Mouse (Mus musculus) spleen, postnatal 36 days (tissue): ENCODE results near the gene Dok7.

ENCODE experiments used
- DNase-seq, 2 experiments: peaks; one replicate each; pipeline ENCODE4 v3.0.0; 2022; ENCODE audit warnings: low spot score in 2 of 2, mixed read lengths in 1 of 2

Dok7 gene

DNA sequence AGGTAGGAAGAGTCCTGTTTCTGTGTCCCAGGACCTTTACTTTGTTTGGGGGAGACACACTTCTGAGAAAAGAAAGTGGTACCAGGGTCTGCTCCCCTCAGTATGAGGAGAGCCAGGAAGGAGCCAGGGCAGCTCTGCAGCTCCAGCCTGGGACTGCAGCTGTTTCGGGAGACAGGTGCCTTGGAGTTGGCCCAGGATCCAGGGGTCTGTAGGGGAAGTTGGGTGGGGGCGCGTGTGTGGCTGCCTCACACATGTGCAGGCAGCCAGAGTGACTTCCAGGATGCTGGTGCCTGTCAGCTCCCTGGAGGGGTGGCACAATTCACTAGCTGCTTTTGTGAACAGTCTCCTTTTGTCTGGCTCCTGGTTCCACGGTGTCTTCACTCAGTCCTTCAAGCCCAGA, 1.0 kb downstream of the Dok7 start:
- DNase-seq, result no peak

DNA sequence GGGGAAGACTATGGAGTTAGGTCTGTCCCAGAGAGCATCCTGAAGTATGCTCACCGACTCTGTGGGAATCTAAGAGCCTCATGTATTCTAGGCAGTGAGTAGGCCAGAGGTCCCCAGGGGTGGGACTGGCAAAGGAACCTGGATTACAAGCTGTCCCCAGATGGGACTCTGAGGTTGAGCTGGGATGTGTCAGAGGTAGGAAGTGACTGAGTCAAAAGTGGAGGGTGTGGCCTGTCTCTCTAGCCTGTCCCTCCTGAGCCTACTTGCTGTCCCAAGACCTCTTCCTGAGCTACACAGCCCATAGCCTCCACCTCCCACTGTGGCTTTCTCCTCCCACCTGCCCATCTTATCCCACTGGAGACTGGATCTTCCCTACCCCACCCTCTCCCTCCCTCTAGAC, 1.6 kb downstream of the Dok7 start:
- no peak for DNase-seq

DNA sequence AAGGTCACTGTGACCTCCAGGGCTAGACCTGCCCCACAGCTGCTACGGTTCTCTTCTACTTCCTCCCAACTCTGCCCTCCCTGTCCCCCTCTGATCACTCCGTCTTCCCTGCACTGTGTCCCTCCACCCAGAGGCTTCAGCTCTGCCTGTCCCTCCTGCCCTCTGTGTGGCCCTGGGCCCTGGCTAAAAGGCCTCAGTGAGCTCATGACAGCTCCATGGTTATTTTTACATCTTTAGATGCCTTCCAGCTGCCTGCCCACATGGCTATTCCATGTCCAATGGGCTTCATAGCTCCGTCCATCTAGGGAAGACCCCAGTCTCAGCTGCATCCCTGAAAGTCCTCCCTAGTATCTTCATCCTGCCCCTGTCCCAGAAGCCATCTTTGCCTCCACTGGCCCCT, 3.5 kb downstream of the Dok7 start:
- DNase-seq, result no peak

DNA sequence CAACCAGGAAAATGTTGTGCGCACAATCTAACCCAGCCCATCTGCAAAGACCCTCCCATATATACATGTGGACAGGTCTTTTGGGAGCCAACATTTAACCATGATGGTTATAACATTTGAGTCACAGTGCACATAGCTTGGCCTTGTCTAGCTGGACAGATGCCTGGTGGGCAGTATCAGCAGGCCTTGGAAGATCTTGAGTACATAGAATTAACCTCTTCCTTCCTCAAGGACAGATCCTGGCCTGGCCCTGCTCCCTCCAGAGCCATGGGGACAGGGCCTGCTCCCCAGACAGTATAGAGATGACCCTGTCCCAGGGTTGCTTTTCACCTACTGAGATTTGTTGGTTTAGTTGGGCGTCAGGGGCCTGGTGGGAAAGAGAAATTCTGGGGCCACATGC, 13.3 kb downstream of the Dok7 start:
- no peak for DNase-seq

DNA sequence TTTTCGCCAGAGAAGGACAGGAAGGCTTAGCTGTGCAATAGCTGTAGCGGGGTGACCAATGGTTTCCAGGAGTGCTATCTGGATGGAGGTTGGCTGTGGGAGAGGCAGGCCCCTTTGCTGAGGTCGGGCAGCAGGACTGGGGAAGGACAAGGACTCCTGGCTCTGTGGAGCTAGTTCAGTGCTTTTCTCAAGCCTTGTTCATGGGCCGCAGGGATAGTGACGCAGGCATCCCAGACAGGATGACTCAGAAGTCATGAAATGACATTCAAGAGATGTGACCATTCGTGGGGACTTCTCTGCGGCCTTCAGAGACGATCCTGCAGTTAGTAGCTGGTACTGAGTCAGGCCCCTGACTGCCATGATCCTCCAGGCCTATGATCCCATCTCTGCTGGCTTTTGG, 13.7 kb downstream of the Dok7 start:
- no peak for DNase-seq

DNA sequence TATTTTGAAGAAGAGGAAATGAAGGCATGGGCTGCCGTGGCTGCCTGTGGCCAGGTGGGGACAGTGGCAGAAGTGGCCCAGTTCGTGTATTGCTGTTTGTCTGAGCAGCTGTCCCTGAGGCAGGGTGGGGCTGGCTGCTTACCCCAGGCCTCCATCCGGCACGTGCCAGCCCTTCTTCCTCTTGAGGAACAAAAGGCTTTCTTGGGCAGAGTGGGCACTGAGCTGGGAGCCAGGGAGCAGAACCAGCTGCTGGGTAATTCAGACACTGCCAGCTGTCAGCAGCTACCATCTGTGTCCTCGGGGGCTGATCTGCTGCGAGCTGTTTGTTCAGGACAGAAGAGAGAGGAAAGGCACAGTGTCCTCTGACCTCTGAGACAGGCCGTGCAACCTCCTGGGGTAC, 14.4 kb downstream of the Dok7 start:
- no peak for DNase-seq

DNA sequence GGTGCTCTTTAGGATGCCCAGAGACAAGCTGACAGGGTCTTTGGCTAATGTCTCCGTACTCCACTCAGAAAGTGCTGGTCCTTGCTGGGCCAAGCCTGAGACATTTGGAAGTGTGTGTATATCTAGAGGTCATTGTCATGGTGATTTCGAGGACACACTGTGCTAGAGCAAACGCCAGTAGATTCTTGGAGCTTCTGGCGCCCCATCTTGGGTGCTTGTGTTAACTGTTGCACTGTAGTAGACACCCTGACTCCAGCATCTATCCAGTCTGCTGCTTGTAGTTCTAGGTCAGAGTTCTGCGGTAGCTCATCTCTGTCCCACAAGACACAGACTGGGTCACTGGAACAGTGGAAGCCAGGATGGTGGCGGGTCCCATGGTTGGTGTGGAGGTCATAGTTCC, 15.3 kb downstream of the Dok7 start:
- no peak for DNase-seq

DNA sequence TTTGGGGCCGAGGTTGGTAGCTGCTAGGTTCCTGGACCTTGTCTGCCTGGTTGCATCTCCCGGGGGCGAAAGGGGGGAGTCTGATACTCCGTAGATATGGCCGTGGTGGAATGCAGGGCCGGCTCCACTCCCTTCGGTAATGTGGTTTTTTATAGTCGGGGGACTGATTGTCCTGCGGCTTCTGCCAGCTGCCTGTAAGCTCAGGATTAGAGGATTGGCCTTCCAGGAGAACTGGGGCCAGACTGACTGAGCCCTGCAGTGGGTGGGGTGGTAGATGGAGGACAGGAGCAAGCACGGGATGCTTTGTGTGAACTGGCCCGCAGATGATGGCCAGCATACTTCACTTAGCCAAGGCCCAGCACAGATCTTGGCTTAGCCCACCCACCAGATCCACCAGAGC, 16.7 kb downstream of the Dok7 start:
- DNase-seq, result no peak

DNA sequence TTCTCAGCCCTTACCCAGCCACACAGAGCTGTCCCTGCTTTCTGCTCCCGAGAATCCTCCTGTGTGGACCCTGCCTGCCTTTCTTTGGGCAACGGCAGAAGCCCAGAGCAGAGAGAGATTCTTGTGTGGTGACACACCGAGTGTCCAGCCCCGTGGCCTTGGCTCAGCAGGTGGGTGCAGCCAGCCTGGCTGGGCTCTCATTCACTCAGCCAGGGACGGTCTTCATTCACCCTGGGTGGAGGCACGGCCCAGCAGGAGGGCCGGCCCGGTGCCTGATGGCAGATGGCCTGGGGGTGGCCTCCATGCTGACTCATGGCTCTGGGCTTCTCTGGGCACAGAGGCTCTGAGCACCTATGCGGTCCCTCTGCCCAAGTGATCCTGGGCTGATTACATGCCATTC, 17.4 kb downstream of the Dok7 start:
- no peak for DNase-seq

DNA sequence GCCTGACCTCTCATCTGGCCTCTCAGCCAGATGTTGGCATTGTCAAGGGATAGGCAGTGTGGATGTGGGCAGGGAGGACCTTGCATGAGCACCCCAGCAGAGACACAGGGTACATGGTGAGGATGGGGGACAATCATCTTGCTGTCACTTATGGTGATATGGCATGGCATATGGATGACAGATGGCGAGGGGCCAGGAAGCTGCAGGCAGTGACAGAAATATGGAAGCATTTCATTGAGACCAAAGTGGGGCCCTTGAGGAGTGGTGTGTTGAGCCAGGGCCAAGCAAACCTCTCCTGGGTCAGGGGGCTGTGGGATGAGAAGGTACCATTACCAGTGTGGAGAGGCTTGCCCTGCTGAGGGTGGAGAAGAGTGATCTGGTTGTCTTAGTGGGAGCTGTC, 19.8 kb downstream of the Dok7 start:
- no peak for DNase-seq

DNA sequence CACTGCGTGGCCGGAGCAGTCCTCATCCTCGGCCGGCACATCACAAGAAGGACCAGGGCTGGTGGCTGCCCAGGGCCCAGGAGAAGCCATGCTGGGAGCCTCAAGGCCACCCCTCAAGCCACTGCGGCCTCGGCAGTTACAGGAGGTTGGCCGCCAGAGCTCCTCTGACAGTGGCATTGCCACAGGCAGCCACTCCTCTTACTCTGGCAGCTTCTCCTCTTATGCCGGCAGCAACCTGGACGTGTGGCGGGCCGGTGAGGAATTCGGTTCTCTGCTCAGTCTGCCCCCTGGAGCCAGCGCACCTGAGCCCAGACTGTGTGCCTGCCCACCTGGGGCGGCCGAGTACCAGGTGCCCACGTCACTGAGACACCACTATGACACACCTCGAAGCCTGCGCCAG, 22.5 kb downstream of the Dok7 start:
- no peak for DNase-seq

DNA sequence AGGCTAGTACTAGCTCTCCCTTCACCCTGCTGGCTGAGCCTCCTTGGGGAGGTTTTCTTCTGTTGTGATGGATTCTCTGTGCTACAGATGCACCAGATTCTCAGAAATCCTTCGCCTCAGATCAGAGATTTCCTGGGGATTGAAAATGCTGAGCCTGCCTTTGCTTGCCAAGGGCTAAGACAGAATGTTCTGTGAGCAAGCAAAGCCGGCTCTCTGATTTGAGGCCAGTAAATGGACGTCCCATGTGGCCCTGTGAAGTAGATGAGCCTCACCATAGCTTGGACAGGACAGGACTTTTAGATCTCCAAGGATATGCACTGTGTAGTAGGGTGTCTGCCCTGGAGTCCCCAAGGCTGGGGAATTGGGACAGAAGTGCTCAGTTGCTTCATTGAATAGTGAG, 28.3 kb downstream of the Dok7 start:
- no peak for DNase-seq

DNA sequence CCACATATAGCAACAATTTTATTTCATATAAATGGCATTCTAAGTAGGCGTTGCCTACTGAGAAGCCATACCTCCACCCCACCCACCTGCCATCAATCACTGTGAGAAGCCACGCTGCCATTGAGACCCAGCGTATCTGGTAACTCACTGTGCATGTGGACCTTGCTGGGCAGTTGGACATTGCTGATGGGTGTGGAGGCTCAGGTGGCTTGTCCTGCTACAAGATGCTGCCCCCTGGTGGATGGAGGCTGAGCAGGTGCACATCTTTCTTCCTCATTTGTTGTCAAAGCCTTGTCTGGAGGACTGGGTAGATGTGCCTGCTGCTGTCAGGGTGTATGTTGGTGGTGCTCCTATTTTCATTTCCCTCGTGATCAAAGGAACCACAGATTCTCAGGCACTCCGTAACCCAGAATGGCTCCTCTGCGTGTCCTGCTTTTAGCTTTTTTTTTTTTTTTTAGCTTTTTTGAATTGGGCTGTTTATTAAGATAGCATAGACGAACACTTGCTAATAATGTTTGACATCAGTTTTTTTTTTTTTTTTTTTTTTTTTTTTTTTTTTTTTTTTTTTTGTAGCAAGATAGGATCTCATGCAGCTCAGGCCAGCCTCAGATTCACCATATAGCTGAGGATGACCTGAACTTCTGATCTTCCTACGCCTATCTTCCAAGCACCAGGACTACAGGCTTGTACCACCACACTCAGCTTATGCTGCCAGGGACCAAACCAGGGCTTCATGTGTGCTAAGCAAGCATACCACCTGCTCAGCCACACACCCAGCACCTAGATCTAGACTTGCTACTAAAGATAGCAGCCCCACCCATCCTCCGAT, 32.4 kb downstream of the Dok7 start:
- DNase-seq, result peak; percentile 32 to 53

DNA sequence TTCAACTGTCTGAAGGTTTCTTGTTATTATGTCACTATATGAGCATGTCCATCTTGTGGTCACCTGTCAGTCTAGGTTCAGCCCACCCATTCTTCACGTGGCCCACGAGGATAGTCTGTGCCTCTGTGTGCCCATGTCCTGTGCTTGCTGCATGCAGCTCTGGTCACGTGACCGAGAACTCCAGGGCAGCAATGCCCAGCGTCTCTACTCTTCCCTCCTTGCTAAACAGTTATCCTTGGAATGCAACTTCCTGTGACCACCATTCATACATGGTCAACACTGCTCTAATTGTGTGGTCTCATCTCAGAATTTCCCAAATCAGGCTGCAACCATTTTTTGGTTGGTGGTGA, 33.0 kb downstream of the Dok7 start:
- no peak for DNase-seq

DNA sequence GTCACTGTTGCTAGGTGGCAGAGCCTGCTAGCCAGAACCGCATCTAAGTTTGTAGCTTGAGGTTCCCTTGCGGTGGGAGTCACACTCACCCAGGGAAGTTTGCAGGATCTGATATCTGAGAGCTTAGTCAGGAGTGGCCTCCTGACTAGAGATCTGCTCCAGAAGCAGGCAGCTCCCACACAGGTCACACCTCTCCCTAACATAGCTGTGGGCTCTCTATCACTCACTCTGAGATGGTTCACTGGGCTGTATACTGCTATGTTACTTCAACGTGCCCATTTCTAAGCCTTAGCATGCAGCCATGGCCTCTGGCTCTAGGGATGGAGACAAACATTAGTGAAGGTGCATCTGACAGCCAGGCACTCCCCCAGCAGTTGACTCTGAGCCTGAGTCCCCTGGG, 35.1 kb downstream of the Dok7 start:
- no peak for DNase-seq

DNA sequence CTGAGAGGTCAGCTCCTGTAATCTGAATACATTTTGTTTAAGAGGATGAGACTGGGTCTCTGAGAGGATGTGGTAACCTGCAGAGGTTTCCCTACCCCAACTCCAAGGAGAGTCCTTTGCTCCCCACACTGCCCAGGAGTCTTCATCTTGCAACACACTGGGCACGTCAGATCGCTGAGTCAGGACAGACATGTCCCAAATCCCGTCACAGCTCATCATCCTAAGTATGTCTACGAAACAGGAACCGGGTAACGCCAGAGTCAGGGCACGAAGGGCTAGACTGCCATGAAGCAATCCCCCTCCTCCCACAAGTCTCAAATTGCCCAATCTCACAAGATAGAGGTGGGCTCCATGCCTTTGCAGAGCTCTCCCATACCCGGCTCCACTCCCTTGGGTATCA, 46.5 kb downstream of the Dok7 start:
- DNase-seq, result peak in 1 of 2 experiments; percentile 4

DNA sequence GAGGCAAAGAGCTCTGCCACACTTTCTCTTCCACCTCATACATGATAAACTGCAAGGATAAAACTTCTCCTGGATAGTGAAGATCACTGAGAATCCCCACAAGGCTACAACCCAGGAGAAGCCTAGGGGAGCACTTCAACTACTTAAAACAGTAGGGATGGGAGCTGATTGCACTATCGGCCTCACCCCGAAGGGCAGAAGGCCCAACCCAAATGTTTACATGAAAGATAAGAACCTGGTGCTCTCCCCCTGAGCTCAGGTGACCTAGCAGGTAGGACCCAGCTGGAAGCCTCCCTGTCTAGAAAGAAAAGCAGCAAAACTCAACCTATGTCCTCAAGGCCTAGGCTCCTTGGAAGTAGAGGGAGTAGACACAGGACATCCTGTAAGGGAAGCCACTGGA, 47.0 kb downstream of the Dok7 start:
- no peak for DNase-seq

DNA sequence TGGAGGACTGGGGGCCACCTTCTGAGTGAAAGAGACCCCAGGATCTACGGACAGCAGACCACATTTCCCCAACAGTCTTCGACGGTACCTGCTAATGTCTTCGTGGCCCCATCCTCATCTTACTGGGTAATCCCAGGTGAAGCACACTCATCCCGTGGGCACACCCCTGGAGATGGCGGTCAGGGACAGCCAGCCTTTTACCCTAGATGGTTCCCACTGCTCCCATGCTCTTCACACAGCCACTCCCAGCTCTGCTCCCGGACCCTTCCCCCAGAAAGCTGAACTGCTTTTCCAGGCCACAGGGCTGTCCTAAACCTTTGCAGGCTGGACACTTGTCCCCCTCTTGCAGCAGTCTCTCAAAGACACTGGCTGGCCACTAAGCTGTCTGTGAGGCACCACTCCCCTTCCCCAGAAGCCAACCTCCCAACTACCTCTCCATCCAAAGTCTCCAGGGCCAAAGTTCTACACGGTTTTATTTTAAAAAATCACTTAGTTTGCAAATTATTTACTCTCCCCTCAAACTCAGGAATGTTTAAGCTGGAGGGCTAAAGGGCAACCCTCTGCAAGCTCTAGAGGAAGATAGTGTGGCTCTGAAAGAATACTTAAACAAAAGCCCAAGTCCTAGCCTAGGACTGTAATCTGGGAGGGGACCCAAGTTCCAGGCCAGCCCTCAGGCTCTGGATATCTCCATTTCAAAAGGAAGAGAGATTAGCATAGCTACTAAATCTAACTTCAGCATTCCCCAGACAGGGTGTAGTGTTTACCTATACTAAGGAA, 47.8 kb downstream of the Dok7 start:
- DNase-seq, result no peak

DNA sequence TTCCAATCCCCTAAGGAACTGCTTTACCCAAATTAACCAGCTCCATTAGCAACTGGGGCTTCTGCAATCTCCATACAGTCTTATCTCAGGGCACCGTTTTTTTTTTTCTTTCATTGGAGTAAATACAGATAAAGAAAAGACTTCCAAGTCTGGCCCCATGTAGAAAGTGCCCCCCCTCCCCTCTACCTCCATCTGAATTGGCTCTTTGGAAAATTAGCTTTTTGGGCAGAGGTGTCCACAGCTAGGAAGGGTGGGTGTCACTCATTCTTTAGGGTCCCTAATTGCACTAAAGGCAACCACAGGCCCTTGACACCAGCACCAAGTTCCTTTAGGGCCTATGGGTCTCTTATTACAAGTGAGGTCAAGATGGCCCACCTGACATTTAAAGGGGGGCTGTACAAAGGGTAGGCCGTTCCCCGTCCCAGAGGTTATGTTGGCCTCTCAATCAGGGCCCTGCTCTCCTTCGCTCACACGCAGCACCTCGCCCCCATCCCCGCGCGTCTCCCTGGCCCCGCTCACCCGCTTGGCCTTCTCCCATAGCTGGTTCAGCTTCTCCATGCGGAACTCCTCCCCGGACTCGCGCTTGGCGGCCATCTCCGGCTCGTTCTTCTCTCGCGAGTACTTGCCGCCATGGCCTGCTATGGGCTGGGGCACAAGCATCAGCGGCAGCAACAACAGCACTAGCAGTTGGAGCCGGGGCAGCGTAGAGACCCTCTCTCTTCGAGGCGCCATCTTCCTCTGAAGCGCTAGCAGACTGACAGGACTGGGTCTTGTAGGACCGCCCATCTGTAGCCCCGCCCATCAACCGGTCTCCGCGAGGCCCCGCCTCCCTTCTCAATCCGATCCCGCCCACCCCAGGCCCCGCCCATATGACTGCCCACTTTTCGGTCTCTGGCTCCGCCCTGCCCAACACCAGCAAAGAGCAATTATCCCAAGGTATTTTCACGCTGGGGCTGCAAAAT, 48.7 kb downstream of the Dok7 start, which contains the start of gene Lrpap1:
Lrpap1 (minus strand) TSS at position 807 of the 962 bp plus-strand sequence.
- peak; percentile 78 to 83 for DNase-seq

DNA sequence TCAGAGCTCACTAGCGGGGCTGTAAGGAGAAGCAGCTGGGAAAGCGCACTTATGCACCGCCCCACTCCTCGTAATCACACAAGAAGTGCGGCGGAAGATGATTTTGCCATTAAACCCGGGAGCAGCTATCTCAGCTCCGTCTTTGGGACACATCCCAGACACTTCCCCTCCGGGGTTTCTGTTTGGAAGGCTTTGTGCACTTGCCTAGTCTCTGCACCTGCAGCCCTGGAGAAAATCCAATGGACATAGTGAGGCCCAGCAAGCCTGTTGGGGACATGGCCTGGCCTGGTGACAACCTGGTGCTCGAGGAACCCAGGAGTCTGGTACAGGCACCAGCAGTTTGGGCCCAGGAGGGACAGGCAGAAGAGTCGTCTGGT, 49.3 kb downstream of the Dok7 start:
- peak in 1 of 2 experiments; percentile 5 for DNase-seq

DNA sequence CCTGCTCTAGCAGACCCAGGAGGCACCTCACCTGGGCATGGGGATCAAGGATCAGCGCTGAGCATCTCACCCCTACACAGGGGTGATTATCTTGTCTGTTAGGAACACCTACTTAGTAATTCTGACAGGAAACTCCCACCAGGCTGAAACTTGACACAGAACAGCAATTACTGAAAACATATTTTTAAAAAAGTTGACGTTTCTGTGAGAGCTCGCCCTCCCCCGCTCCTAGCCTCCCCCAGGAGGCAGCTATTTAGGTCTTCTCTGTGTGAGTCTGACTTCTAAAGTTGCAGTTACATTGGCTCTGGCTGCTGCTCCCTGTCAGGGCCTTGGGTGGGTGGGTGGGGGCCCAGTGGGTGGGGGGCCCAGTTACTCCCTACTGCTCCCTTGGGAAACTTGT, 55.9 kb downstream of the Dok7 start:
- DNase-seq, result no peak

DNA sequence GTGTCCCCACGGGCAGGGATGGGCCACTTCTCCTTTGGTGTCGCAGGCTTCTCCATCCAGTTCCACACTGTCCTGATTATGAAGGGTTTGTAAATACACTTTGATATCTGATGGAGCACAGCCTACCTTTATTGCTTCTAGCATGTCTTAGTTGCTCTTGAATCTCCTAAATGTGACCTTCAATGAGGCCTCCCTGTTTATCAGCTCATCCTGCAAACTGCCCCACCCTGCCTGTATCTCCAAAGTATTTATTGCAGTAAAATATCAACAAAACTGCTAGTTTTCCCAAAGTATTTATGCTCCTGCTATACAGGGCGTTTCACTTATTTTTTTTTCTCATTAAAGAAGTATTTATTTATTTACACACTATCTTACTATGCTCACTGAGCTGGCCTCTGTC, 59.4 kb downstream of the Dok7 start:
- no peak for DNase-seq
